Mouse (Mus musculus) liver, embryonic 14.5 days (tissue): Measurements from ENCODE around the gene Fam185a. TPM values are rescaled to one million over a fixed set of nuclear protein-coding genes. Genes with fewer than 3 reads are reported as not detected.

Experiments used
- ATAC-seq: fragments of 200-750 bp; cut with Nextera tagmentation; 2 replicates; pipeline ENCODE4 v1.8.0; 2017; ENCODE audit warnings: moderate number of reproducible peaks, mild to moderate bottlenecking, moderate library complexity; ENCODE audit not compliant: insufficient read depth
- DNase-seq, 3 experiments: peaks; one replicate each; pipeline ENCODE4 v3.0.0-alpha.2; 2012 to 2013; ENCODE audit warnings: low read depth in 3 of 3, low spot score in 3 of 3
- H3K27ac ChIP-seq: fragments of 300-500 bp; sonication (generic); 2 replicates; pipeline ENCODE4 v1.5.1; 2014; ENCODE audit warnings: moderate library complexity, mild to moderate bottlenecking, control low read depth, inconsistent platforms
- H3K27me3 ChIP-seq: fragments of 300-500 bp; sonication (generic); 2 replicates; pipeline ENCODE4 v1.6.1; 2014; ENCODE audit warnings: mild to moderate bottlenecking, low read length, moderate library complexity; ENCODE audit not compliant: control insufficient read depth, insufficient read depth
- H3K36me3 ChIP-seq: fragments of 300-500 bp; sonication (generic); replicated peaks from 2 replicates; pipeline ENCODE4 v1.6.1; 2014; ENCODE audit warnings: low read depth; ENCODE audit not compliant: control insufficient read depth, insufficient read depth
- H3K4me1 ChIP-seq, 2 experiments: fragments of 200-500 bp in 1 of 2; fragments of 300-500 bp in 1 of 2; sonication (generic) in 1 of 2; replicated peaks; 2 replicates each; pipeline ENCODE4 v1.6.1; 2012 to 2014; ENCODE audit warnings: antibody characterized with exemption in 1 of 2, inconsistent platforms in 1 of 2, low read length in 1 of 2; ENCODE audit not compliant: control insufficient read depth in 2 of 2, insufficient read depth in 2 of 2
- H3K4me2 ChIP-seq: fragments of 300-500 bp; sonication (generic); 2 replicates; pipeline ENCODE4 v1.6.1; 2014; ENCODE audit warnings: low read depth, mild to moderate bottlenecking, control low read depth, moderate library complexity
- H3K4me3 ChIP-seq, 2 experiments: fragments of 200-500 bp in 1 of 2; fragments of 300-500 bp in 1 of 2; sonication (generic) in 1 of 2; 2 replicates each; pipeline ENCODE4 v1.5.1; 2012 to 2014; ENCODE audit warnings: low read depth in 2 of 2, low read length in 2 of 2, mild to moderate bottlenecking in 2 of 2, control low read depth in 1 of 2, inconsistent platforms in 1 of 2, moderate library complexity in 1 of 2; ENCODE audit not compliant: insufficient read depth in 1 of 2
- H3K9ac ChIP-seq: fragments of 300-500 bp; sonication (generic); replicated peaks from 2 replicates; pipeline ENCODE4 v1.6.1; 2014; ENCODE audit warnings: mild to moderate bottlenecking, control low read depth, moderate library complexity
- H3K9me3 ChIP-seq: fragments of 300-500 bp; sonication (generic); 2 replicates; pipeline ENCODE4 v1.6.1; 2016; ENCODE audit warnings: low read length, mixed read lengths; ENCODE audit not compliant: control insufficient read depth
- CTCF ChIP-seq: IDR thresholded peaks from 2 replicates; pipeline ENCODE4 v1.5.1; 2016; ENCODE audit warnings: antibody characterized with exemption, low read depth, control low read depth
- EP300 ChIP-seq: IDR thresholded peaks from 2 replicates; pipeline ENCODE4 v1.6.1; 2016; ENCODE audit warnings: antibody characterized with exemption, low read depth
- WGBS: fragments of 180-500 bp; shearing (Covaris S2); extraction: QIAGEN DNeasy Blood & Tissue Kit; methylation state at CpG from one replicate; pipeline ENCODE4 v1.1.7; 2014; ENCODE audit not compliant: insufficient replicate concordance; 5-methylcytosine and 5-hydroxymethylcytosine counted together
- polyA plus RNA-seq, 2 experiments: library from polyadenylated mRNA; depleted of rRNA in 1 of 2; stranded (reverse) in 1 of 2; unstranded in 1 of 2; fragments of >200 nt; fragmentation: Nextera tagmentation in 1 of 2; extraction: Ambion mirVana in 1 of 2; gene quantifications; 2 replicates each; pipeline versions ENCODE4 v1.2.1 to v1.2.3; 2012 to 2014

Fam185a gene
- polyA plus RNA-seq, 2 experiments: 1.8 to 2.8 TPM

DNA sequence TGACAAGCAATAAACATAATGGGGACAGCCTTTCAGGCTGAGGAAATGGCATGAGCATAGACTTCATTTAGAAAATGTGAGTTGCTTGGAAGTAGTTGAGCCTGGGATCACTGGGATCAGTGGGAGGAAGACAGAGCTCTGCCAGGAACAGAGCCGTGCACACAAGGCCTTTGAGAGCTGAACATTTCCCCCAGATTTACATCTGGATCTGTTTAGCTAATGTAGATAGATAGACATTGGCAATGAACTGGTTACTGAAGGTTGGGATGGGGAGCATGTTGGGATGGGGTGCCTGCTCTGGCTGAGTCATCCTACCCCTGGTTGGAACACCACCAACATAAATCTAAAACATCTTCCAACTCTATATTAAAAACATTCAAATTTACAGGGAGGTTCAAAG, 82.1 kb downstream of the Fam185a start:
- Histone ChIP-seq H3K4me1 (no peaks in the 10 kb centered on the region), H3K9me3 (no peaks in the 10 kb centered on the region), H3K36me3 (no peaks in the 10 kb centered on the region), H3K9ac (no peak overlapping the region), H3K4me2 (no peak overlapping the region), H3K27me3 (no peaks in the 10 kb centered on the region), H3K27ac (no peak overlapping the region), H3K4me3 (no peak overlapping the region)
- DNase-seq: no peak
- no peak for ATAC-seq
- no peak for TF ChIP-seq EP300
- TF ChIP-seq CTCF: no peak
- 50% methylated on average over 1 of the region's 1 CpGs for WGBS

DNA sequence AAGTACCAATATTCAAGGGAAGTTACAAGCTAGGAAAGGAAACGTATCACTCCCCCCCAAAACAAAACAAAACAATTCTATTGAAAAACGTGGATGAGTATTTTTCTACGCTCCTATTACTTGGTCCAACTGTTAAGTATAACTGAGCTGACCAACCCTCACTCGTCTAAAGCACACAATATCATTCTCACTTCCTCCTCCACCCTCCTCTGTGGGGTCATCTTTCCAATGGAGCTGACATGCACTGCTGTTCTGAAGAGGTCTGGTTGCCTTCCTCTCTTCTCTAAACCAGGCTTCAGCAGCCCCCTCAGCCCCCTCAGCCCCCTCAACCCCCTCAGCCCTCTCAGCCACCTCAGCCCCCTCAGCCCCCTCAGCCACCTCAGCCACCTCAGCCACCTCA, 85.0 kb downstream of the Fam185a start:
- no peak overlapping the region for H3K4me3 ChIP-seq
- DNase-seq (no peak), ATAC-seq (no peak)
- no peaks in the 10 kb centered on the region for H3K36me3 ChIP-seq
- no peak overlapping the region for H3K4me2 ChIP-seq
- no peaks in the 10 kb centered on the region for H3K27me3 ChIP-seq
- H3K27ac ChIP-seq: no peak overlapping the region
- TF ChIP-seq EP300: no peak
- TF ChIP-seq CTCF: no peak
- no peaks in the 10 kb centered on the region for H3K4me1 ChIP-seq
- H3K9ac ChIP-seq: no peak overlapping the region
- 42% methylated on average over 4 of the region's 4 CpGs for WGBS
- no peaks in the 10 kb centered on the region for H3K9me3 ChIP-seq

DNA sequence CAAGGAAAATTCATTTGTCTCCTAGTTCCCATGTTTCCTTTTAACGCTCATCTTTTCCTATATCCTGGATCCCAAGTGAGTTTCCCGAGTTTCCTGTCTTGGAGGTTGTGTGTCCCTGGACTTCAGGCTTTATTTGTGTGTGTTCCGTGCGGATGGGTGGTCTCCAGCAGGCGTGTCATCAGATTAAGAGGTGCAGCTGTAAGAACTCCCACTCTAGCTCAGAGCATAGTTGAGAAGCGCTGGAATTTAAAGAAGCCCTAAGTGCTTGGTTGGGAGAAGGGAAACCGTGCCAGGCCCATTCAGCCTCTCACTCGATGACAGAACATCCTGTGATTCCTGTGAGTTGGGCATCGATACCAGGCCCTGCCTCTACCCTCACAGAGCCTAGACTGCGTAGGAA, 88.6 kb downstream of the Fam185a start:
- Histone ChIP-seq H3K36me3 (no peaks in the 10 kb centered on the region), H3K27ac (no peak overlapping the region), H3K27me3 (no peaks in the 10 kb centered on the region), H3K4me3 (no peak overlapping the region), H3K4me1 (no peaks in the 10 kb centered on the region), H3K9ac (no peak overlapping the region), H3K4me2 (no peak overlapping the region), H3K9me3 (no peaks in the 10 kb centered on the region)
- WGBS: 65% methylated on average over 10 of the region's 10 CpGs
- ATAC-seq (no peak), DNase-seq (no peak)
- TF ChIP-seq CTCF: no peak
- no peak for TF ChIP-seq EP300

DNA sequence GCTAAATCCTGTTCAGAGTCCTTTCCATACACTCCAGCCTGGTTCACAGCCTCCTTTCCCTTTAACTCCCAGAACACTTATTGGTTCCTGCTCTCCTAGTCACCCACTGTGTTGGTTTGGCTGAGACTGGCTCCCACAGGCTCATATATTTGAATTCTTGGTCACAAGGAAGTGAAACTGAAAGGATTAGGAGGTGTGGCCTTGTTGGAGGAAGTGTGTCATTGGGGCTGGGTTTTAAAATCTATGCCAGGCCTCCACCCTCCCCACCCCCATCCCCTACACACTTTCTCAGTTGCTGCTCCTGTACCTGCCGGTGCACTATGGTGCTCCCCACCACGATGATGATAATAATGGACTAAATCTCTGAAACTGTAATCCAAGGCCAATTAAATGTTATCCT, 92.8 kb downstream of the Fam185a start:
- no peak overlapping the region for H3K4me3 ChIP-seq
- H3K9ac ChIP-seq: no peak overlapping the region
- H3K36me3 ChIP-seq: no peaks in the 10 kb centered on the region
- H3K4me2 ChIP-seq: no peak overlapping the region
- TF ChIP-seq EP300: no peak
- no peak for TF ChIP-seq CTCF
- H3K4me1 ChIP-seq: no peaks in the 10 kb centered on the region; a peak in 1 of 4 replicates
- no peaks in the 10 kb centered on the region for H3K27me3 ChIP-seq
- DNase-seq (no peak), ATAC-seq (no peak)
- no peak overlapping the region for H3K27ac ChIP-seq
- no peaks in the 10 kb centered on the region for H3K9me3 ChIP-seq
- 73% methylated on average over 2 of the region's 2 CpGs for WGBS

DNA sequence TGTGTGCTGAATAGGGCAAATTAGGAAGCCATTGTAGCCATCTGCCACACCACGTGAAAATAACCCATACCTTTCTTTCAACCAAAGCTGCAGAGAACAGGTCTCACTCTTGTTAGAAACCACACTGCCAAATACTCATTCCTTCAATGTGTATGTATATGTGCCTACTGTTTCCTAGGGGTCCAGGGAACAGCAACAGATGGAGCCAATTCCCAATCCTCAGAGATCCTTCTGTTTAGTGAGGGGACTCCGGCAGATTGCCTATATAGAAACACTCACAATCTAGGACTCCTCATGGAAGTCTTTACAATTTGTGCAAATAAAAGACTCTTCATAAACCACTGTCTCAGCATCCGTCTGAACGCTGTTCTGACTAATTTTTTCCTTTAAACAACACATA, 93.4 kb downstream of the Fam185a start:
- Histone ChIP-seq H3K27me3 (no peaks in the 10 kb centered on the region), H3K36me3 (no peaks in the 10 kb centered on the region), H3K9me3 (no peaks in the 10 kb centered on the region), H3K4me2 (no peak overlapping the region), H3K4me1 (no peaks in the 10 kb centered on the region; a peak in 1 of 4 replicates), H3K27ac (no peak overlapping the region), H3K4me3 (no peak overlapping the region), H3K9ac (no peak overlapping the region)
- DNase-seq: no peak
- ATAC-seq: no peak
- WGBS: 59% methylated on average over 4 of the region's 4 CpGs
- TF ChIP-seq EP300: no peak
- TF ChIP-seq CTCF: no peak

DNA sequence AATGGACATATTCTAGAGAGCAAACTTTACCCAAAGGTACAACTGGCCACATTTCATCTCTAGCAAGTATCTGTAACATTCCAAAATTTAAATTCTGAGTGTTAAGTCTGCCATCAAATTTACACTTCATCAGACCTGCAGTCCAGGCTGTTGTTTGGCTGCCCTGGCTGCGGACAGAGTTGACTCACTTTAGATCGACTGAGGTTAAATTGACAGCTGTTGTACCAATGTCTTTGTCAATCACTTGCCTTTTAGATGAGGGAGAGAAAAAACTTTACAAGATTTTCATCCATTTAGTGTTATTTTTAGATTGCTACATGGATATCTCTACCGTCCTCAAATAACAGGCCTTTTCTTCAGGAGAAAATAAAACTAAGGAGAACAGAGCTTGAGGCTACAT, 94.4 kb downstream of the Fam185a start:
- H3K4me1 ChIP-seq: no peaks in the 10 kb centered on the region; a peak in 1 of 4 replicates
- DNase-seq (no peak), ATAC-seq (no peak)
- no peaks in the 10 kb centered on the region for H3K36me3 ChIP-seq
- H3K27me3 ChIP-seq: no peaks in the 10 kb centered on the region
- no peak overlapping the region for H3K9ac ChIP-seq
- no peaks in the 10 kb centered on the region for H3K9me3 ChIP-seq
- H3K4me2 ChIP-seq: no peak overlapping the region
- TF ChIP-seq EP300 (no peak), CTCF (no peak)
- no peak overlapping the region for H3K27ac ChIP-seq
- H3K4me3 ChIP-seq: no peak overlapping the region
- WGBS: 69% methylated on average over 3 of the region's 3 CpGs
